Mouse (Mus musculus): Measurements from ENCODE around the gene Gm27027. TPM values are rescaled to one million over a fixed set of nuclear protein-coding genes. Genes with fewer than 3 reads are reported as not detected.

Gene Gm27027
- polyA plus RNA-seq, 1 experiment, result not detected

DNA sequence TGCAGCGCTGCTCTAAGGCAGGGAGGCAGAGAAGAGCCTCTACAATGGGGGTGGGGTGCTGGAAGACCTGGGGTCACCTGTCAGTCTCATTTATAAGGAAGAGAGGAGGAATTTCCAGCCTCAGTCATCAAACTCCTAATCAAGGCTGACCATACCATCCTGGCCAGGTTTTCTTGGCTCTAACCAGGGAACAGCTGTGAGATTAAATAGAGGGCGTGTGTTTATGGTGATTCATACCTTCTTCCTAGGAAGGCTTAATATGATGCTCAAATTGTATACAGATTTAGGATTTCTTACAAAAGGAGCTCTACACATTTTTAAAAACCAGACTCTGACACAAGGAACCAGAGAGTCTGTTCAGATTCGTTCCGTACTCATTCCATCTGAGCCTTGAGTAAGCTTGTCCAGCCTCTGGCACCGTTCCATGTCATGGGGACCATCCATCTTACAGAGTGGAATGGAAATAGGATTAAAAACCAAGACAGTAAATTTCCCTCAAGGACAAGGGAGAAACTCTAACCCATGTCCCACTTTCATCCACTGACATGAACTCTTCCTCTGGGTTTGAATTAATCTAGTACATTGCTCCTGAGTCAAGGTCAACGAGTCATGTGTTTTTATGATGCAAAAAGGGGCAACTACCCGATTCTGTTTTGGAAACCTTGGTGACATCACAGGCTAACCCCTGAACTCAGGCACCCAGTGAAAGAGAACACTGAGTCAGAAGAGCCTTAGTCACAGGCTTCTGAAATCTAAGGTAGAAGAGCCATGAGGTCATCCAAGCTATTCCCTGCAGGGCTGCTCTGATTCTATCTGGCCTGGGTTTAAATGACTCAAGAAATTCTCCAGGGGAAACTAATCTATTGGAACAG, 16.7 kb downstream of the Gm27027 start:
- H3K4me1 ChIP-seq (ENCODE audit: control insufficient read depth, insufficient read depth, low read length), result peaks cover 2% of the 10 kb centered on the region; the same call in 1 of the 2 replicates
- no peak overlapping the region for H3K27ac ChIP-seq (ENCODE audit: insufficient read depth, low read length)
- H3K4me3 ChIP-seq (ENCODE audit: insufficient read depth, low read length), result no peak overlapping the region
- no peak for TF ChIP-seq POLR2A (IDR thresholded peaks at IDR 0.05; ENCODE audit: extremely low read depth, insufficient read depth, low read length)
- TF ChIP-seq CTCF (IDR thresholded peaks at IDR 0.05; ENCODE audit: extremely low read depth, insufficient read depth, low read length), result no peak

- TF ChIP-seq POLR2A (IDR thresholded peaks at IDR 0.05; ENCODE audit: extremely low read depth, insufficient read depth, low read length) (peak; percentile 11; the same call in 1 of the 2 replicates), CTCF (IDR thresholded peaks at IDR 0.05; ENCODE audit: extremely low read depth, insufficient read depth, low read length) (0 out of 2 replicates have a peak, but pooled peaks have one; percentile 2)
- H3K4me1 ChIP-seq (ENCODE audit: control insufficient read depth, insufficient read depth, low read length), result peaks cover 2% of the 10 kb centered on the region; the same call in 1 of the 2 replicates
- peak overlapping the region; percentile 47; the same call in 1 of the 2 replicates for H3K27ac ChIP-seq (ENCODE audit: insufficient read depth, low read length)
- H3K4me3 ChIP-seq (ENCODE audit: insufficient read depth, low read length), result peak overlapping the region; percentile 26
Measured at GRCm38 (mm10) chr2:93976436-93977252, 19.5 kb downstream of the Gm27027 start.

- H3K4me1 ChIP-seq (ENCODE audit: control insufficient read depth, insufficient read depth, low read length), result peaks cover 2% of the 10 kb centered on the region; the same call in 1 of the 2 replicates
- H3K4me3 ChIP-seq (ENCODE audit: insufficient read depth, low read length), result peak overlapping the region; percentile 26
- no peak overlapping the region for H3K27ac ChIP-seq (ENCODE audit: insufficient read depth, low read length)
- TF ChIP-seq CTCF (IDR thresholded peaks at IDR 0.05; ENCODE audit: extremely low read depth, insufficient read depth, low read length) (no peak), POLR2A (IDR thresholded peaks at IDR 0.05; ENCODE audit: extremely low read depth, insufficient read depth, low read length) (no peak)
Measured at GRCm38 (mm10) chr2:93975526-93976435, 20.4 kb downstream of the Gm27027 start.

DNA sequence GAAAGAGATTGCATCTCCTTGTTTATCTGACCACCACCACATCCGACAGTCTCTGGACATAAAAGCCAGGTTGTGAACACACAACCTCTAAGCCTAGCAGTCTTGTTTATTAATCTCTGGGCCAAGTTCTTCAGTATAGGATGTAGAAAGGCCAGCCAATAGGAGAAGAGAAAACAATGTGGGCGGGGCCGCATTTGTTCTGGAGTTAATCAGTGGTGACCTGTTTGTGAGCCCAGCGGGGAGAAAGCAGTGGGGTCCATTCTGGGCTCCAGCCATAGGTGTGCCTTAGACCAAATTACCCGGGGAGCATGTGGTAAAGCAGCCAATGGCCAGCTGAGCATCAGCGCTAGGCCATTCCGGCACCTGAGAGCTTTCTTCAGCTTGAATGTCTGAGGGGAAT, 21.1 kb downstream of the Gm27027 start:
- Histone ChIP-seq H3K4me3 (ENCODE audit: insufficient read depth, low read length) (no peak overlapping the region), H3K27ac (ENCODE audit: insufficient read depth, low read length) (no peak overlapping the region), H3K4me1 (ENCODE audit: control insufficient read depth, insufficient read depth, low read length) (peaks cover 2% of the 10 kb centered on the region; the same call in 1 of the 2 replicates)
- no peak for TF ChIP-seq POLR2A (IDR thresholded peaks at IDR 0.05; ENCODE audit: extremely low read depth, insufficient read depth, low read length)
- TF ChIP-seq CTCF (IDR thresholded peaks at IDR 0.05; ENCODE audit: extremely low read depth, insufficient read depth, low read length), result no peak

DNA sequence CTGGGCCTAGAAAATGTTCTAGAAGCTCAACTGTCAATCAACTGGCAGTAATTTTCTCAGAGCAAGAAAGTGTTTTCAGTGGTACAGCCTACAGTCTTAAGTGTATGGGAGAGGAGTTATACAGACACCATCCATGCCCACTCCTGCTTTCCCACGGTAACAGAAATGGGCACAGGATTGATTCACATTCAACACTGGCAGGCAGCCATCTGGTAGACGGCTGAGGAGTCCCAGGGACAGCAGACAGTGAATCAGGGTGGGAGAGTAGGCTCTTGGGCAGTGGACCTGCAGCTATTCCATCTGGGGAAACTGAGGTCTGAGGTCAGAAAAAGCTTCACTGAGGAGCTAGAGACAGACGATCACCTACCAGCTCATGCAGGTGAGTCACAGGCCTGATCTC, 24.5 kb downstream of the Gm27027 start:
- Histone ChIP-seq H3K27ac (ENCODE audit: insufficient read depth, low read length) (no peak overlapping the region), H3K4me3 (ENCODE audit: insufficient read depth, low read length) (no peak overlapping the region), H3K4me1 (ENCODE audit: control insufficient read depth, insufficient read depth, low read length) (no peaks in the 10 kb centered on the region)
- no peak for TF ChIP-seq CTCF (IDR thresholded peaks at IDR 0.05; ENCODE audit: extremely low read depth, insufficient read depth, low read length)
- TF ChIP-seq POLR2A (IDR thresholded peaks at IDR 0.05; ENCODE audit: extremely low read depth, insufficient read depth, low read length), result no peak

DNA sequence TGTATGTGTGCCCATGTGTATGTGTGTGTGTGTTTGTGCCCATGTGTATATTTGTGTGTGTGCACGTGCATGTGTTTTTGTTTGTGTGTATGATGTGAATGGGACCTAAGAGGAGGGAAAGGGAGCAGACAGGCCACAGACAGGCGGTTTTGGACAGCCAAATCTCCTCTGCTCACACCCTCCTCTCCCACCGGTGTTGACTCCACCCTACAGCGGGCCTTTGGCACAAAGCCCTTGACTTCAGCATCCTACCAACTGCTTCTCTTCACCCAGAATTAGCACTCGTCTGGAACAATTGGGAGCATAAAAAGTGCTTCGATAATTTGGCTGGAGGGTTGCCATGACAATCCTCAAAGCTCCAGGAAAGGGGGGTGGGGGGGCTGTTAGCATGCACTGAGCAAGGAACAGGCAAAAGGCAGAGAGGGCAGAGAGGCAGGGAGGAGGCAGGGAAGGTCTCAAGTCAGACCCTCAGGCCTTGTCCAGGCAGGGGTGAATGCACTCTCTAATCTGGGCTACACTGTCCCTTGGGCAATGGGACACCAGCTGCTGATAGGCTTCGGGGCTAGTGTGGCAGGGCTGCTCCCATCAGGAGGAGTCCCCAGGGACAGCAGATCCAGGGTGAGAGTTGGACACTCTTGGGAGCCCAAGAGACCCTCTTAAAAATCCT, 31.5 kb downstream of the Gm27027 start:
- H3K27ac ChIP-seq (ENCODE audit: insufficient read depth, low read length), result no peak overlapping the region
- no peak overlapping the region for H3K4me3 ChIP-seq (ENCODE audit: insufficient read depth, low read length)
- TF ChIP-seq CTCF (IDR thresholded peaks at IDR 0.05; ENCODE audit: extremely low read depth, insufficient read depth, low read length), result no peak
- no peak for TF ChIP-seq POLR2A (IDR thresholded peaks at IDR 0.05; ENCODE audit: extremely low read depth, insufficient read depth, low read length)
- H3K4me1 ChIP-seq (ENCODE audit: control insufficient read depth, insufficient read depth, low read length), result 0 out of 2 replicates have a peak, but pooled peaks cover 2% of the 10 kb centered on the region

DNA sequence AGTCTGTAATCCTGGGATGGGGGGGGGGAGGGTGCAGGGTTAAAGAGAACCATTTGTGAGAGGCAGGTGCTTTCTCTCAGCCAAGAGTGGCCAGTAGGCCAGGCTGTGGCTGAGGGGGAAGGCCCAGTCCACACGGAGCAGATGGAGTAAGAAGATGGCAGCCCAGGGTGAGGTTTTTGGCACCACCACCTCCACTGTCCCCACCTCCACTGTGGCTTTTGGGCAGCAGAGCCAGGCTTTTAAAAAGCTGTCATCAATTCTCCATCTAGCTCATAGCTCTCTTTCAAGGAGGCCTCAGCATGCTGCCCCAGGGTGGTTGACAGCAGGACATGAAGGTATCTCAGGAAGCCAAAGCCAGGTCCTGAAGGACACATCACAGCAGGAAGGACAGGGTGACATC, 32.4 kb downstream of the Gm27027 start:
- Histone ChIP-seq H3K4me1 (ENCODE audit: control insufficient read depth, insufficient read depth, low read length) (0 out of 2 replicates have a peak, but pooled peaks cover 2% of the 10 kb centered on the region), H3K4me3 (ENCODE audit: insufficient read depth, low read length) (no peak overlapping the region), H3K27ac (ENCODE audit: insufficient read depth, low read length) (no peak overlapping the region)
- no peak for TF ChIP-seq POLR2A (IDR thresholded peaks at IDR 0.05; ENCODE audit: extremely low read depth, insufficient read depth, low read length)
- no peak for TF ChIP-seq CTCF (IDR thresholded peaks at IDR 0.05; ENCODE audit: extremely low read depth, insufficient read depth, low read length)

DNA sequence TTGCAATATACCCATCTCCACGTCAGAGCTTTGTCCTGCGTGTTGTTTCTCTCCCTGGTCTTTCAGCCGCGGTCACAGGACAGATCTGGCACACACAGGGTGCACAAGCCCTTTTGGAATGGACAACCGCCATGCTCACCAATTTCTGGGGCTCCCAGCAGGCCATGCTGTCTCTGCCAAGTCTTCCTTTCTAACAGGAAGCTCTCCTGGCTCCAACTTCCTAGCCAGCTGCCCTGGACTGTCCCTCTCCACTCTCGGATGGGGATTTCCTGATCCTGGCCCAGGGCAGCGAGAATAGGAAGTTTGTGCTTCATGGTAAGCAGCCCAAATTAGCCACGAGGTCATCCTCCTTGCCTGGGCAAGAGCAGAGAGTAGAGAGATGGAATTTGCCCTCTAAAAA, 34.4 kb downstream of the Gm27027 start:
- H3K27ac ChIP-seq (ENCODE audit: insufficient read depth, low read length), result no peak overlapping the region
- TF ChIP-seq POLR2A (IDR thresholded peaks at IDR 0.05; ENCODE audit: extremely low read depth, insufficient read depth, low read length) (no peak), CTCF (IDR thresholded peaks at IDR 0.05; ENCODE audit: extremely low read depth, insufficient read depth, low read length) (no peak)
- peaks cover 3% of the 10 kb centered on the region; the same call in 1 of the 2 replicates for H3K4me1 ChIP-seq (ENCODE audit: control insufficient read depth, insufficient read depth, low read length)
- H3K4me3 ChIP-seq (ENCODE audit: insufficient read depth, low read length), result no peak overlapping the region

Measured in cortical plate, adult 2 months (tissue).